In genomic region chr2:75152477-75152990, GRCm38 (mm10) we compare ENCODE assay signal across 8 mouse cellular contexts.
A peak's percentile ranks its signal among the peaks of the same experiment; 100 is the strongest.
DNase-seq lines count a peak whose midpoint lies in the region; TF ChIP-seq lines count a peak whose summit lies in the region.

No protein-coding gene starts in this region.

- DNase-seq in kidney, adult 9 months: peak; percentile 29
- DNase-seq in kidney, adult 11 months: no peak
- peak; percentile 22 for DNase-seq in adrenal gland, adult 2 months
- DNase-seq in kidney, postnatal 10 days: peak; percentile 73
- DNase-seq in layer of hippocampus, postnatal 14 days (ENCODE audit: low spot score in 2 of 2): no peak
- no peak for DNase-seq in cerebellum, adult 8-10 months

- no peak for TF ChIP-seq EP300 in ES-Bruce4 (IDR thresholded peaks at IDR 0.05; ENCODE audit: insufficient read depth, low read depth, low read length)

- H3K4me1 ChIP-seq in ES-Bruce4 (ENCODE audit: control insufficient read depth, insufficient read depth, low read length): no peaks in the 10 kb centered on the region
- no peaks in the 10 kb centered on the region for H3K4me1 ChIP-seq in small intestine, adult 2 months (ENCODE audit: control insufficient read depth, insufficient read depth, insufficient read length, low read length)

- H3K4me3 ChIP-seq in ES-Bruce4 (ENCODE audit: low read depth, low read length): no peak overlapping the region
- H3K4me3 ChIP-seq in small intestine, adult 2 months (ENCODE audit: low read depth, low read length): no peak overlapping the region

- no peaks in the 10 kb centered on the region for H3K9me3 ChIP-seq in ES-Bruce4 (replicated peaks; ENCODE audit: control insufficient read depth, insufficient read depth, low read length, poor library complexity, severe bottlenecking)

- 35% methylated on average over 6 of the region's 6 CpGs for WGBS in small intestine, adult 2 months

- no peaks in the 10 kb centered on the region for H3K36me3 ChIP-seq in ES-Bruce4 (ENCODE audit: control insufficient read depth, insufficient read depth, low read length, poor library complexity, severe bottlenecking)
- H3K36me3 ChIP-seq in small intestine, adult 2 months (ENCODE audit: control insufficient read depth, insufficient read depth, low read length): no peaks in the 10 kb centered on the region

- no peak overlapping the region for H3K9ac ChIP-seq in ES-Bruce4 (ENCODE audit: low read depth, poor library complexity, severe bottlenecking)

- no peak overlapping the region for H3K27ac ChIP-seq in ES-Bruce4 (ENCODE audit: insufficient read depth, low read length)
- H3K27ac ChIP-seq in small intestine, adult 2 months (ENCODE audit: insufficient read depth, low read depth, low read length): no peak overlapping the region

- H3K27me3 ChIP-seq in ES-Bruce4 (ENCODE audit: control insufficient read depth, insufficient read depth, low read length, poor library complexity, severe bottlenecking): no peaks in the 10 kb centered on the region
- H3K27me3 ChIP-seq in small intestine, adult 2 months (ENCODE audit: control insufficient read depth, insufficient read depth, low read length): no peaks in the 10 kb centered on the region

- TF ChIP-seq POLR2A in ES-Bruce4 (IDR thresholded peaks at IDR 0.05; ENCODE audit: insufficient read depth, low read length): no peak
- TF ChIP-seq POLR2A in small intestine, adult 2 months (IDR thresholded peaks at IDR 0.05; ENCODE audit: low read depth, low read length): no peak

- peak; percentile 84 for TF ChIP-seq CTCF in ES-Bruce4 (IDR thresholded peaks at IDR 0.05; ENCODE audit: low read depth, low read length)
- TF ChIP-seq CTCF in small intestine, adult 2 months (IDR thresholded peaks at IDR 0.05; ENCODE audit: extremely low read depth, insufficient read length, insufficient replicate concordance, low read depth, low read length): peak; percentile 62; the same call in 1 of the 2 replicates

Comparison
In these comparisons a context has a peak if more than half of its experiments do, and no peak if none do; other contexts are left out.
1. DNase-seq: peak in kidney, adult 9 months (single experiment), adrenal gland, adult 2 months (single experiment) and kidney, postnatal 10 days (single experiment); none in kidney, adult 11 months (single experiment), layer of hippocampus, postnatal 14 days (0 of 2) and cerebellum, adult 8-10 months (single experiment).